Mouse (Mus musculus) cerebellum, postnatal 25 days (tissue): ENCODE data around the gene Wfdc17.

Source experiments
- DNase-seq, 2 experiments: peaks; one replicate each; pipeline ENCODE4 v3.0.0; 2021; ENCODE audit warnings: mixed read lengths in 2 of 2

Gene Wfdc17

DNA sequence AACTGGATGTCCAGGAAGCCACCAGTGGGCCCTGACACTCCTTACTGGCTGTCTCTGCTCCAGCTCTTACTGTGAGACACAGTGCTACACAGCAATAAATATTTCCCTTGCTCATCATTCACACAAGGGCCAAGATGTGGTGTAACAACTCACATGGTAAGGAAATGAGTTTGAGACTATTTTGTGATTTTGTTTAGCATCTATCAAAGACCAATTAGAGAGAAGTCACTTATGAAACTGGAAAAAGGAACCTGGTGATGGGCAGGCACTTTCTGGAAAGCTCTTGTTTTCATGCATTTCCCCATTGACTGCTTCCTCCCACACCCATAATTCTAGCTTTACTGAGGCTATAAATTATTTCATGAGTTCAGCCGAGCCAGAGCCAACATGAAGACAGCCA is at the start of gene Wfdc17:
Gene Wfdc17, plus strand, starts transcription at position 287 of the 400 bp plus-strand sequence.
- DNase-seq = no peak

DNA sequence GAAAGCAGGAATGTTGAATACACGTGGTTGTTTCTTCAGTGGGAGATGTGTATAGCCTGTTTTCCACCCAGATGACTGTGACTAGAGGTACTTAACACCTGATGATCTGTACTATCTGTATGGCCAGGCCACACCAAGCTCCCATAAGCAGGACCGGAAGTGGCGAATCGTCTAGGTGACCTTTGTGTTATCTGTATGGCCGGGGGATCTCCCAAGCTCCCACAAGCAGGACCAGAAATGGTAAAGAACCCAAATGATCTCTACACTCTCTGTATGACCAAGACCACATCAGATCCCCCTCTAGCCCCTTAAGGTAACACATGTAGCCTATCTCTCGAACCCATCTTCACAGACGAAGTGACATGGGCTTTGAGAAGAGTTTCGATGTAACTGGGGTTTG is 49.2 kb upstream of the Wfdc17 start:
- no peak for DNase-seq

DNA sequence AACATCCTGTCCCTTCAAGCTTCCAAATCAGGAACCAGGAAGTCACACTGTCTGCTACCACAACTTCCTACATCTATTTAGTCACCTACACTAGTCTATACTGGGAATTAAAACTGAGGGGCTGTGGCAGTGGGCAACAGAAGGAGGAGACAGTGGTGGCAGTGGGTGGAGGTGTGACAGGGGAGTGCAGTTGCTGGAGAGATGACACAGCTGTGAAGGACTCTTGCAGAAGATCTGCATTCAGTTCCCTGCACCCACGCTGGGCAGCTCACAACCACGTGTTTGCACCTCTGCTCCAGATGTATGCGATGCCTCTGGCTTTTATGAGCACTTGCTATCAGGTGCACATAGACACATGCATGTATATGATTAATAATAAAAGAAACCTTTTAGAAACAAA is 46.3 kb upstream of the Wfdc17 start:
- no peak for DNase-seq

DNA sequence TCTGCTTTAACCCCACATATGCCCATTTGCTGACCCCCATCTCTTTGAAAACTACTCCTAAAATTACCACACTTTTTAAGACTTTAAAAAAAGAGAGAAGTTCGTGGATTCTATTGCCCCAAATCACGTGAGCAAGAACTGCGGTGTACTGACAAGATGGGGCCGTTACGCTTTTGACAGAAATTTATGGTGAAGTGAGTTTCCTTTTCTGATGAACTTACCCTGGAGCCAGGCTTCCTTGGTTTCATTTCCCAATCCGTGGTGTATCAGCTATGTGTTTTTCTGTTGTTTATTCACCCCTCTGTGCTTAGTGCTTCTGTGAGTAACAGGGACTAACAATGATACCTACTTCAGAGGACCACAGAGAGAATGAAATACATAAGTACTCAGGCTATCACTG is 45.0 kb upstream of the Wfdc17 start:
- no peak for DNase-seq

DNA sequence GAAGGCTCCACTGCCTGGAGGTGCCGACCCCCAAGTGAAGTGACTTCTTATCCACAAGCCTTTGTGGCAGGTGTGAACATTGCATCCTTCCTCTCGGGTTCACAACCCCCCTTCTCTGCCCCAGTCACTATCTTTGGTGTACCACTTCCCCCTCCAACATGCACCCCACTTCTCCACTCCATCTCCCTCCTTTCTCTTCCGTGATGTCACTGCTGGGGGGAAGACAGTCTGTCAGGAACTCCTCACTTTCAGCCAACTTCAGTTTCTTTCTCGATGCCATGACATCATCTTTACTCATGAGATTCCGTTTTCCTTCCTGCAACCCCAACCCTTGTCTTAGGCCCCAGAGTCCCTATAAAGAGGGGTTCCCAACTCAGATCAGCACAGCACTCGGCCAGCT is 41.6 kb upstream of the Wfdc17 start, which contains the start of gene Ccl4:
Gene Ccl4, plus strand, starts transcription at position 381 of the 400 bp plus-strand sequence.
- no peak for DNase-seq

DNA sequence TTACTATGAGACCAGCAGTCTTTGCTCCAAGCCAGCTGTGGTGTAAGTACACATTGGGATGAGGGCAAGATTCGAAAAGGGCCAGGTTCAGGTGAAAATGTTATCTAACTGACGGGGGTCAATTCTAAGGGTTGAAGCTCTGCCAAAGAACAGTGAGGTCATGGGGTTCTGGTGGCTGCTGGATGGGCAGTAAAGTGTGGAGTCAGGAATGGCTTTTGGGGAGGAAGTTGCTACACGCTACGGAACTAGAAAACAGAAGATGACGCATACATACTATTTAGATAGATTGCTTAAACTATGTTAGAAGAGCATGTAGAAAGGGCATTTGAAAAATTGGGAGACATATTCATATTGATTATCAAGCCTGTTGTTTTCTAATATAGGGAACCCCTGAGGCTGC is 40.3 kb upstream of the Wfdc17 start:
- DNase-seq = no peak

DNA sequence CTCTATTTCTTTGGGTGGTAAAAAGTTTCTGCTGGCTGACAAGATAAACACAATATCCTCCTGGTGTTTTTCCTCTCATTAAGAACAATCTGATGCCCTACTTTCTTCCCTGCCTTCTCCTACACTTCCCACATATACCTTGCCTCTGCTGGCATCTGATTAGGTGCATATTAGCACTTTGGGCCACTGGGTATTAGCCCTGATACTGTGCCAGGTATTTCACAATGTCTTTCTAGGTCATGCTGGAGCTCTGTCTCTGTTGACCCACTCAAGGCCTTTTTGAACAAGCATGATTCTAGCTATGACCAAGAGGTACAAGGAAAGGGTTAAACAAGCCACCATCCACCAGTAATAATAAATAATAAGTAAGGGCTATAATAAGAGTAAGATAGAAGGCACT is 32.0 kb upstream of the Wfdc17 start:
- no peak for DNase-seq

DNA sequence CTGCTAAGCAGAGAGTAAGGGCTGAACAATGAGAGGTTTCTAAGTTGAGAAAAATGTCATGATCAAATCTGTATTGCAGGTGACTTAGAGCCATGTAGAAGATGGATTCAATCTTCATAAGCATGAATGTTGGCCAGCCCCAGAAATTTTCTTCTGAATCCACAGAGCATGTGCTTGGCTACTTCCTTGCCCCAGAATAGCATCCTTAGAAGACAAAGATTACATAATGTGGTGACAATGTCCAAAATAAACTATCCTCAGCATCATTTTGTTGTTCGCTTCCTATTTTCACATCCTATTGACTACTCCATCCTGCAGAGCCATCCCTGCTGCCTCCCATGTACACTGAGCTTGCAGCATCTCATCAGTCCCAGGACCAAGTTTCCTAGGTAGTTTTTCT is 28.1 kb upstream of the Wfdc17 start:
- no peak for DNase-seq

DNA sequence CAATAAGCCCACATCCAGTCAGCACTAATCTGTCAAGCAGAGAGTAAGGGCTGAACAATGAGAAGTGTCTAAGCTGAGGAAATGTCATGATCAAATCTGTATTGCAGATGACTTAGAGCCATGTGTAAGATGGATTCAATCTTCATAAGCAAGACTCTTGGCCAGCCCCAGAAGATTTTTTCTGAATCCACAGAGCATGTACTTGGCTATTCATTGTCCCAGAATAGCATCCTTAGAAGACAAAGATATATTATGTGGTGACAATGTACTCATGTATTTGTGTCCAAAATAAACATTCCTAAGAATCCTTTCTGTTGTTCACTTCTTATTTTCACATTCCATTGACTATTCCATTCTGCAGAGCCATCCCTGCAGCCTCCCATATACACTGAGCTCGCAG is 13.9 kb upstream of the Wfdc17 start:
- DNase-seq = no peak

DNA sequence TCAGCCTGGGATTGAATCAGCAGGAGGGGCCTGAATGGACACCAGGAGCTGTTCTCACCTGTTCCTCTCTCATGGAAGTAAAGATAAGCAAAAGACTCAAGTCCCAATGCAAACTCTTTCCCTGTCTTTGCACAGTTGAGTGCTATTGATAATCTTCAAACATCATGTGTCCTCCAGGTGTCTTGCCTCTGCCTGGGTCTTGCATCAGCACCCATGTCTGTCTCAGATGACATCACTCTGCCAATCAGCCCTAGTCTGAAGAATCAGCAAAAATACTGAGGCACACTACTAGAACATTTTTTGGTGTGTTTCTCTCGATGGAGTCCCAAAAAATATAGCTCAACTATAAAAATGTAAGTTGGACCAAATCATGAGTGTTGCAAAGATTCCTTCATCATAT is 11.8 kb upstream of the Wfdc17 start:
- no peak for DNase-seq

DNA sequence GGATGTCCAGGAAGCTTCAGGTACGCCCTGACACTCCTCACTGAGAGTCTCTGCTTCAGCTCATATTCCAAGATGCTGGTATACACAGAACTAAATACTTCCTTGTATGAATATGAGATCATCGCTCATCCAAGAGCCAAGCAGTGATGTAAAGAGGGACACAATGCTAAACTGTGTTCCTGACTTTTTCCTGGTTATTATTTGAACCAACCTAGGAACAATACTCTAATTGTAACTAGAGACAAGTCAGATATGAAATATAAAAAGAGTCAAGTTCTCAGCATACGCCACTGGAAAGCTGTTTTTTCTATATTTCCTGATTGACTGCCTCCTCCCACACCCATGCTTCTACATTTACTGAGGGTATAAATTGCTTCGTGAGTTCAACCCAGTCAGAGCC is 4.9 kb downstream of the Wfdc17 start, which contains the start of gene Wfdc18:
Gene Wfdc18, plus strand, starts transcription at position 301 of the 400 bp plus-strand sequence.
- no peak for DNase-seq

DNA sequence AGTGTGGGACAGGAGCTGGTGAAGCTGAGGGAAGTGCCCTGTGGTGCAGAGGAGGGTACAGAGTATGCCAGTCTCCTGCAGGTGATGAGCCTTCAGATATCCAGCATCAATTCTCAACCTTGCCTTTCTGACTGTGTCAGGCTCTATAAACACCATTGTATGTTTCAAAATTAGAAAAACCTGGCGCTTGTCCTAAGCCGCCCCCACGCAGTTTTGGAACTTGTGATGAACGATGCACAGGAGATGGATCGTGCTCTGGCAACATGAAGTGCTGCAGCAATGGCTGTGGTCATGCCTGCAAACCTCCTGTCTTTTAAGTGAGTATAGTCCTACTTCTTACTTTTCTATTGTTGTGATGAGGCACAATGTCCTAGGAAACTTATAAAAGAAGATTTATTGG is 5.9 kb downstream of the Wfdc17 start:
- DNase-seq = no peak

DNA sequence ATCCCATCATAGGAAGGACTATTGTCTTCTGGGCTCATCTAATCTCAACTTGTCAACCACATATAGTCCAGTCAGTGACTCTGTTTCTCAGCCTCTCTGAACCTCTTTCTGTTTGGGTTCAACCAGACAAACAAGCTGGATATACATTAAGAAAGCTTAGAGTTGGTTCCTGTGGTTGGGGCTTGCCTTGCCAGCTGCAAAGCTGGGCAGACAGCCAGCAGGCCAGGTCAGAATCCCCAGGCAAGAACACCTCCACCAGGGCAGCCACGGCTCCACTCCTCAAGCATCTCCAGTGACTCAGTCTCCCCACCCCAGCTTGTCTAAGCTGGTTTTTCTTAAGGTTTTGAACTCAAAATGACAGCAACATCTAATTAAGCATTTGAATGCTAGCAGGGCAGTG is 8.9 kb downstream of the Wfdc17 start:
- DNase-seq = no peak

DNA sequence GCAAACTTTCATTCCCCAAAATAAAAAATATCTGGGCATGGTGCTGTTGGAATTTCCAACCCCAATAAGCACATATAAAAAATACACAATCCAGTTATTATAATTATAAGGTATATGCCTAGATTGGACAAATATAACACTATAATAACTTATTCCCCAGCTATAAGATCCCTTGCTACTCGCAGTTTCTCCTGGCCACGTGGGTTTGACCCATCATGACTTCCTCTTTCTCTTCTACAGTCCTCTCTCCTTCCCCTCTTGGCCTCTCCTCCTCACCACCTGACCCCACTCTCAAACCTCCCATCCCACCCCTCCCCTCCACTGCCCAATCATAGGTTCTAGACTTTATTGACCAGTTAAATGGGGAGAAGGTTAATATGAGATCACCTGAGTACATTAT is 10.1 kb downstream of the Wfdc17 start:
- no peak for DNase-seq

DNA sequence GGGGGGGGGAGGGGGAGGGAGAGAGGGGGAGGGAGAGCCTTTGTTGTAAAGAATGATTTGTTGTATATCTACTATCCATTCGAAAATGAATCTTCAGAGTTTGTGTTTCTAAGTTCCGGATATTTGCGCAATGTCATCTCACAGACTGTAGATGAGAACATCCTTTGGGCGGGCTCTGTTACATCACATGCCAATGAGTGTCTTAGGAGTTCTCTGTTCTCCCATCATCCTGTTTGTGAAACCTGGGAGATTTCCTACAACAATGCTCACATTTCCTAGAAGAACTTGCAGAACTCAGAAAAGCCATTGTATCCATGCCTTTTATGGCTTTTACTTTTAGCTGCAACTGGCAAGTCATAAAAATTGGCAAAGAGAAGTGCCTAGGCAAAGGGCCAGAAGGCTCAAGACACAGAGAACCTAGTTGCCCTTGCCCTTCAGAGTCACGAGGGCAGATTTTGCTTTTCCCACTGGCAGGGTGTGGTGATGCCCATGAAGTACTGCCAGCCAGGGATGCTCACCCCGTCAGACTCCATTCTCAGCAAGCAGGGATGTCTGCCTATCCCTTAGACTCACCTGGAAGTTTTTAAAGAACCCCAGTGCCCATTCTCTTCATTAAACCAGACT is 13.4 kb downstream of the Wfdc17 start:
- no peak for DNase-seq

DNA sequence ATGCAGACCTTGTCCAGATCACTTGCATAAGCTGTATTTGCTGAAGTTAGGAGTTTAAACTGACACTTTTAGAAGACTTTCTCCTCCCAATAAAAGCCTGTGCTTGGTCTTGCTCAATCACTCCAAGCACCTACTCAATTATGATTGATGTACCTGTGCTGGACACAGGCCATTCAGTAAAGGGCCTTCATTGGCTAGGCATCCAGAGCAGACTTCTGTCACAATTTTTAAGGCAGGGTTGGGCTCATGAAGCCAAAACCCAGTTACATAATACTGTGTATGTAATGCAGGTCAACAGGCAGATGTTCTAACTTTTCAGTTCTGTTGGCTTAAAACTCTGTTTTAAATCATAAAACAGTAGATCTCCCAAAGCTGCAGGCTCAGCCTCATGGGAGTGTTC is 17.0 kb downstream of the Wfdc17 start:
- no peak for DNase-seq

DNA sequence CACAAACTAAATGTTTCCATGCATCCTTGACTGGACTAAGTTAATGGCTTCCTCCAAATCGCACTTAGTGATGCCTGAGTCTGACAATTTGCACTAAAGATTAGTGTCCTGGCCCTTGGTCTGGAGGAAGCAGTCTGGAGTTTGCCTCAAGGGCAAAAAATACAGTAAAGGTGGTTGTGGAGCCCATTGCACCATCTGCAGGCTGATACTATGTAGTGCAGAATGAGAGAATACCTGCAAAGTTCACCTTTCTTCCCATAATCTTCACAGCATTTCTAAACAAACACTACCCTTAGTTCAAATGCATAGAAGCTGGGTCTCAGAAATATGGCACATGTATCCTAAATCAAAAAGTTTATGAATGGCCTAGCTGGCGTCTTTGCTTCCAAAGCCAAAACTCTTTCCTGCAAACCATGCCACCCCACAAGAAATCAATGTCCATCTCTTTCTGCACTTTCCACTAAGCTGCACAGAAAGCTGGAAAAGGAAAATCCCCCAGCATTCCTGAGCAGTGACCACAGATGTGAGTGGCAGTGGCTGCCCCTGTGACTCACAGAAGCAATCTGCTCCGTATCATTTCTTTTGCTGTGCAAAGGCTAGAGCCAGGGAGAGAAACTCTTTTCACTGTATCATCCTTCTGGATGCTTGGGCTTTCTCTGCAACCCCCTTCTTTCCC is 25.1 kb downstream of the Wfdc17 start:
- DNase-seq = no peak

DNA sequence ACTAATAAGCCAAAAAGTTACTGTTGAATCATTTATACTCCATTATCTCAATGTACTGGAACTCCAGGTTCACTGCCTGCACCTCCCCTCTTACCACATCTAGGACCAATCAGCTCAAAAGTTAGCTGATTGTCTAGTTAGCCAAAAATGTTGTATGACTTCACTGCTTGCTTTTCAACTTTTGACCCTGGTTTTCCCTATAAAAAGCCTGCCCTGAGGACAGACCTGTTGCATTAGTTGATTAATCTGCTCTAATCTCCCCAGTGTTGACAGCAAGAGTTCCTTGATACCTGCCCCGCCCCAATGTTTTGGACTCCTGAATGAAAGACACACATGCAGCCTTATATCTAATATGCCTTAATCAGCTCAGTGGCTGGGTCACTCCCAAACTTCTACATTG is 27.3 kb downstream of the Wfdc17 start:
- no peak for DNase-seq

DNA sequence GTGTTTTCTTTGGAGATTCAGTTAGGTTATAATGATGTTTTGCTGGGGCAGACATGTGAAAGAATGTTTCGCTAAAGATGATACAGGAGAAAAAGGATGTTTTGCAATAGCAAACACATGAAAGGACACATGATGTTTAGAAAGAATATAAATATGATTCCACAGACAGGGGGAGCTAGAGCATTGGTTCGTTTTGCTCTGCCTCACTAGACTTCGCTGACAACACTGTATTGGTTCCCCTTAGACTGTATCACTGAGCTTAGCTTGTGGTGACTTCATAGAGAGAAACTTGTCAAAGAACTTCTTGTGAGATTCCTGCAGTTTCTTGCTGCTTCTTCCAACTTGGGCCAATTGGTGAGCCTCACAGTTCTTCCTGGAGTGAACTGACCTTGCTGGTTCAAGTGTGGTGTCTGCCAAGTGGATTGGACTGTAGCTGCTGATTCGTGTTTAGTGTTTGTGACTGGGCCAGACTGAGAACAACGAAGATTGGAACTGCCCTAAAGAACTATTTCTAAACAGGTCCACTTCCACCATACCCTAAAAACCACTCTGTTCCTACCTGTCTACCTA is 29.4 kb downstream of the Wfdc17 start:
- DNase-seq = no peak

DNA sequence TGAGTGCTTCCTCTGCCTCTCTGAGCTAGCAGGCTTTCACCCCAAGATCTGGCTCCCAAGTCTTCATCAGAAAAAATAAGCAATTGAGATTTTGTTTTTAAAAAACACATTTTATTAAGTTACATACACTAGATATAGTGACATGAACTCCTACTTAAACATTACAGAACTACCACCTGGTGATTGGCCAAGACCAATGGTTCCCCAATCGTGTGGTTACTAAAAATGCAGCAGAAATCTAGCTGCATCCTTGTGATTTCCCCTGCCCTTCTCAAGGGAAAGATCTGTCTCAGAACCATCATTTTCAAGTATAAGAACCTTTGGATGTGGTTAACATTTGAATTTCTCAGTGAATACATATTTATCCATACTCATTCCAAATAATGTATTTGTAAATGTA is 30.4 kb downstream of the Wfdc17 start:
- no peak for DNase-seq

DNA sequence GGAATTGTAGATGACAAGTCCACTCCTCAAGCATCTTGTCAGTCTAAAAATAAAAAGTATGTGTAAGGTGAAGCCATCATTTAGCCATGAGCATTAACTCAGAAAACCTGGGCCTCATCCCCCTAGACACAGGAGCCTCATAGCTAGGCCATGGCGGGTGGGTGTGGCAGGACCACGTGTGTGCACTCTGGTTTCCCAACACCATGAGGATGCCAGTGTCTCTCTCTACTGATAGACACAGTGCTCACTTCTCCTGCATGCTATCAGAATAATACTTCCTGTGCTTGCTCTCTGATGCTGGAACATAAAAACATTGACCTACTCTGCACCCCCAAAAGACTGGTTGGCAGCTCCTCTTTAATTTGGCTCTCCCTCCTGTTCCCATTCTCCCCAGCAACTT is 32.1 kb downstream of the Wfdc17 start:
- no peak for DNase-seq

DNA sequence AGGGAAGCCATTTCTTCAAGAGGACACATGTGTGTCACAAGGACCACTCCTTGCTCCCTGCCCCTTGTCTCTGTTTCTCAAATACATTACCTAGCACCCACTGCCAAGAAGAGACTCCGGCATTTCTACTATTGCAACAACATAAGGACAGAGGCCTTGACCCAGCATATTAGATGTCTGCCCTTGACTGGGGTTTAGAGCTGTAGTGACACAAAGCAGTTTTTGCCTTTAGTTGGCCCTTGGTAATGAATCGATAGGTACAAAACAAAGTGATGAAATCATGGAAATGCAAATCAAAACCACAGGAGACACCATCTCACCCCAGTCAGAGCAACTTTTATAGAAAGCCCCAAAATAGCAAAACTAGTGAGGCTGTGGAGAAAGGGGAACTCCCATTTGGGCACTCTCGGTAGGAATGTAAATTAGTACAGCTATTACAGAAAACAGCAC is 33.3 kb downstream of the Wfdc17 start:
- no peak for DNase-seq

DNA sequence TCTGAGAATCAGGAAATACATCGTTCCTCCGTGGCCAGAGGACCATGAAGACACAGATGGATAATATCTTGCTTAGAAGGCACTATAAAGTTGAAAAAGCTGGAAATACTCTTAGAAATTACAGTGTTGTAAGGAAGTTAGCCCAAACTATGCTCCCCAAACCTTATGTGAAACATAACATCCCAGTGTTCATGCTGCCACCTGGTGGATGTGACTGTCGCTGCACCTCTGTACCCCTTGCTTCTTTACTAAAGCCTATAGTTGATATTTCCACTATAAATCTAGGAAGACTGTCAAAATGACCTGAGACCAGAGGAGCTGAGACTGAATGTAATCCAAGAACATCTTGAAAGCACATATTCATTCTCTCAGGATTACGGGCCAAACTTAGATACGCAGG is 35.5 kb downstream of the Wfdc17 start:
- DNase-seq = peak; percentile 76 to 86

DNA sequence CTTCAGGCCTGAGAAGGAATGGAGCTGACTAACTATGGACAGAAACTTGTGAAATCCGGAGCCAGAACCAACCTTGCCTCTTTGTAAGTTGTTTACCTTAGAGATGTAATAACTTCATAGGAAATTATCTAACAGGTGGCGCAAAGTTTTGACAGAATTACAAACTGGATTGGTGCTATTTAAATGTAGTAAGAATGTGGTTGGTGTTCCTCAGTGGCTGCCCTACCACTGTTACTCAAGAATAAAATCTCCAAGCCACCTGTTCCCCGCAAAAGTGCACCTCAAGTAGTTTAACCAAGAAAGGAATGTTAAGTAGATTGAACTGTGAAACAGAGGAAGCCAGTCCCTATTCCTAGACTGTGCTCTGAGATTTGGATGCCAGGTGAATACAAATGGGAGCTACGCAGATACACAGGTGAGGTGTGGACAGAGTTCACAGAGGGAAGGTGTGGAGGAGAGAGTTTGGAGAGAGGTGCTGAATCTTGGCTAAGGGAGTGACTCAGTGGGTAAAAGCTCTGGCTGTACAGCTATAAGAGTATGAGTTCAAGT is 36.7 kb downstream of the Wfdc17 start:
- no peak for DNase-seq
